Mouse (Mus musculus) embryo, embryonic 11.5 days (tissue): ENCODE measurements at regions not wholly inside any gene's neighbourhood (a gene's known extent, or its start where the extent isn't known, plus 50 kb on each side); places are given as distances from the start of the nearest gene placed in this dataset.

Experiments
- DNase-seq: peaks from one replicate; pipeline ENCODE4 v3.0.0-alpha.2; 2012; ENCODE audit warnings: low read depth, low spot score

DNA sequence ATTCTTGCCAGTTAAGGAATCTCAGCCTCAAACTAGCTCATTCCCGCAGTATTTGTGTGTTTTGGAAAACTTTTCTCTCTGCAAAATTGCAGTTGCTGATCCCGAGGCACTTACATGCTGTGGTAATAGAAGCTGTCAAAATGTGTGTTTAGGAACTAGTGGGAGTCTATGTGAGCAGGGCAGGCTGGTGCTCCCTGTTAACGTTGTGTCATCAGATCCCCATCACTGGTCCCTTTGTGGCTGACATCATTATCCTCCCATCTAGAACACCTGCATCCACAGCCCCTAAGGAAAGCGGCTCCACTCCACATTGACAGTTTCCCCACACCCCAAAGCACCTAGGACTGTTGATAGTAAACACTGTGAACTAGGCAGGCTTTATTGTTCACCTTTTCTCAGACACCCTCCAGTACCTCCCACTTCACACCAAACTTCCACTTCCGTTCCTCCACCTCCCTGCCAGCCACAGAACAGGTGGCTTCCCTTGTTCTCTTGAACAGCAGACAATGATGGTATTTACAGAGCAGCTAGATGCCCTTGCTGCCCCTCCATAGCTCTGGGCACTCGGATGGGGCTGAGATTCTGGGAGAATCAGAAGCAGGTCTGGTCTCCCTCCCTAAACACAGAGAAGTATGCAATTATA lies 275.8 kb downstream of the Gm19410 start:
- no peak for DNase-seq

- DNase-seq = no peak
These were observed 277.0 kb downstream of the Gm19410 start for GRCm38 (mm10) chr8:36042594-36042993.
